Mouse (Mus musculus) monocyte, adult 5-6 weeks (primary cell): ENCODE results near the gene Ier3. TPM values are rescaled to one million over a fixed set of nuclear protein-coding genes. Genes with fewer than 3 reads are reported as not detected.
A peak's percentile ranks its signal among the peaks of the same experiment; 100 is the strongest.

Experiments used
- ATAC-seq: fragments of 153-309, 156-312 bp; replicated peaks from 2 replicates; pipeline ENCODE4 v1.8.0; 2017; ENCODE audit warnings: mild to moderate bottlenecking; ENCODE audit not compliant: low TSS enrichment, insufficient number of reproducible peaks, severe bottlenecking, poor library complexity, low FRiP score
- total RNA-seq: library from RNA; stranded (forward); fragments of 200-1000, 200-491, 200-594 nt; gene quantifications from 3 replicates; pipeline ENCODE4 v1.2.3, GENCODE M21; 2017

Gene Ier3
- 17.2 to 77.7 TPM (median 52.8 TPM) in 3 replicates for total RNA-seq

GRCm38 (mm10) chr17:35821439-35822430 lies at the start of gene Ier3:
Ier3 (plus strand) TSS chr17:35821684.
- 0 out of 2 replicates have a peak, but pooled peaks have one; percentile 11 for ATAC-seq

DNA sequence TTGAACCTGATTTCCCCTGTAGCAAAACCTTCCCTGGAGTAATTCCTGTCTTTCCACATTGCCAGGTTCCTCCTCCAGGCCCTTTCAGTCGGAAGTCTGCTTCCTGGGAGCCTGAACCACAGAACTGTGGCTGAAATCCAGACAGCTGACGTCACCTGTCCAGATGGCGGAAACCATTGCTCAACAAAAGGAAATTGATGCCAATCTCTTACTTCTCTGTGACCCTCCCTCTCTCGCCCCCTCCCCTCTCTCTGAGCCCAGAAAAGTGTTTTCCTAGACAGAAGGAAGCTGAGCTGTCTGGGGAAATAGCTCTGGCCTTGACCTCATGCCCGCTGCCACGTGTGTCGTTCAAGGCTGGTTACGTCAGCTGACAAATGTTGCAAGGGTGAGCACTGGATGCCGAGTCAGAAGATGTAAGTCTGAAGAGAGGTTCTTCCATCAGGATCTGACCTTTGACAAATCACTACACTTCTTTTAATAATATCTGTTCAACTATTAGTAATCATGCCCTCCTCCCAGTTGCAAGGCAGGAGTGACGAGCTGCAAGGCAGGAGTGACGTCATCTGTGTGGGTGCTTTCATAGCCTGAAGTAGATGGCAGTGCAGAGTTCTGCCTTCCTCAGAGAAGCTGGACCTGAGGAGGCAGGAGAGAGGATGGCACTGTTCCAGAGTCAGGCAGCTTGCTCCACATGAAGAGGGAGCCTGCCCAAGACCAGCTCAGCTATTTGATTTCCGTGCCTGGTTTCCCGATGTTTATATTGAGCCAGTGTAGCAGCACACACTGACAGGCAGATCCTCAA lies 44.5 kb upstream of the Ier3 start:
- peak; percentile 69 for ATAC-seq

- ATAC-seq = no peak
Observed at GRCm38 (mm10) chr17:35778965-35779364, 42.5 kb upstream of the Ier3 start.

DNA sequence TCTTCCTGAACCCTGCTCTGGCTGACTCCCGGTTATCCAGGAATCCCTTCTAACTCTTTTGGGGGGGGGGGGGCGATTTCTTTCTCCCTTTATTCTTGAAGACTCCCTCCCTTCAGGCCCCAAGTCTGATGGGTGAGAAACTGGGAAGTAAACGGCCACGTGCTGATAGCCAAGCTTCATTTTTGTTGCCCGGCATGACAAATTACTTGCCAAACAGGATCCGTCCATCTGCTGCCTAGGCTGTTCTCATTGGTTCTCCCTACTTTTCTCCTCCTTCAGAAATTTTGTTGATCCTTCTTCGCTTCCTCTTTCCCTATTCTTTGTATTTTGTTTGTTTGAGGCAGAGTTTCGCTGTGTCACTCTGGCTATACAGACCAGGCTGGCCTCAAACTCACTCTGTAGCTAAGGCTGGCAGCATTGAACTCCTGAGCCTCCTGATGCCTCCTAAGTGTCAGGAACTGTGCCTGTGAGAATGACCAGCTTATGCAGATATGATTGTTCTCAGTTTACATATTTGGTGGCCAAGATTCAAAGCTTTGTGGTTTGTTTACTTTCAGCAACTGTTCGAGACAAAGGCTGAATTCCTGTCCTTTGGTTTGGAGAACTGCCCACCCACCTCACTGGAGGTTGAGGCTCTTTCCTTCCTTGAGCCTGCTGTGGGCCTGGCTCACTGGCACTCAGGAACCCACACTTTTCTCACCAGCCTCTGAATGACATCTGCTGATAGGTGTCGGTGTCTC lies 41.8 kb upstream of the Ier3 start:
- no peak; the same call in 1 of the 2 replicates for ATAC-seq

DNA sequence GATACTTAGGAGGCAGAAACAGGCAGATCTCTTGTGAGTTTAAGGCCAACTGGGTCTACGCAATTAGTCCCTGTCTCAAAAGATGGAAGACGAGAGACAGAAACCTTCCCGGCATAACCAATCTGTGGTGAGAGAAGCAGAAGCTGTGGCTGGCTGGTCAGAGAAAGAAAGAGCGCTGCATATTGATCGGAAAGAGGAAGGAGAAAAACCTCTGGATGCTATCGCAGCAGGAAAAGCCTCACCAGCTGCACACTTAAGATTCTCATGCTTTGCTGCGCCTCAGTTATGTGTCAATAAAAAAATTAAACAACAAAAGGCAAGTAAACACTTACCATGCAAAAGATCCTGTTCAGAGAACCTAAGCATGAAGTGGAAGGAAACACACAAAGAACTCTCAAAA lies 41.1 kb upstream of the Ier3 start:
- ATAC-seq = no peak

DNA sequence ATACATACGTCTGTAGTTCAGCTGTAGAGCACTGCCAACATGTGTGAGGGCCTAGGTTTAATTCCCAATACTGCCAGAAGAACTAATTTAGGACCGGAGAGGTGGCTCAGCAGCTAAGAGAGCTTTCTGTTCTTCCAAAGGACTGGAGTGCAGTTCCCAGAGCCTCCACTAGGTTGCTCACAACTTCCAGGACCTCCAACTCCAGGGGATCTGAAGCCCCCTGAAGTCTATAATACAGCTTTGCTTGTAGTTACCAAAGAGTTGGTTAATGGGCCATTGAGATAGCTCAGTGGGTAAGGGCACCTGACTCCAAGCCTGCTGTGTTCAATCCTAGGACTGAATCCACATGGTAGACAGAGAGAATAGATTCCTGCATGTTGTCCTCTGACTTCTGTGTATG lies 39.1 kb upstream of the Ier3 start:
- no peak for ATAC-seq

DNA sequence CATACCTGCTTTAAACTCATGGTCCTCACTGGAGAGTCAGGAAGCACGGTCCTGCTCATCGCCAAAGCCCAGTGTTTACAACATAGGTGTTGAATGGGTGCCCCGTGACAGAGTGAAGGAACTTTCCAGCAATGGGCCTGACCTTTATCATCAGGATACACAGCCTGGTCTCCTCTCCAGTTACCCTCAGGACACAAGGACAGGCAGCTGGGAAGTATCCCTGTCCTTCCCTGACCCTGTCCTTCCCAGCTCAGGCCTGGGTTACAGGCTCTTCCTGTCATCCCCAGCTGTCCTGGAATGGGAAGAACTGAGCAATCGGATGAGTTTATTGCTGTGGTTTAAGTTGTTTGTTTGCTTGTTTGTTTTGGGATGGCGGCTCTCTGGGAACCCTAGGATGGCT lies 38.6 kb upstream of the Ier3 start:
- ATAC-seq = no peak

DNA sequence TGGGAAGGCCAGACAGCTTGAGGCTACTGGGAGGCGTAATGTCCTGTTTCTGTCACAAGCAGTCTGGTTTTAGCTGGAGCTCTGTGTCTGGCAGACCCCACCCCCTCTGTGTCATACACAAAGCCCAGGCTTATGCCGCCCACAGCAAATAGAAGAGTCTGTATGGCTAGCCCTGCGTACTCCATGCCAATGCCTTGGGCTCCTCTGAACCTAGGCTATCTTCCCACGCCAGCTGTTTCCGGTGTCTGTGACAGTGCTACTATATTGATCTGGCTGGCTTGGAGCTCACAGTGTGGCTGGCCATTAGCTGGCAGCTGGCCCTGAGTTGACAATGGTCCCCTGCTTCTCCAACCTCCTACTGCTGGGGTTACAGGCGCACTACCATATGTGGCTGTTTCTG lies 37.5 kb upstream of the Ier3 start:
- no peak for ATAC-seq

DNA sequence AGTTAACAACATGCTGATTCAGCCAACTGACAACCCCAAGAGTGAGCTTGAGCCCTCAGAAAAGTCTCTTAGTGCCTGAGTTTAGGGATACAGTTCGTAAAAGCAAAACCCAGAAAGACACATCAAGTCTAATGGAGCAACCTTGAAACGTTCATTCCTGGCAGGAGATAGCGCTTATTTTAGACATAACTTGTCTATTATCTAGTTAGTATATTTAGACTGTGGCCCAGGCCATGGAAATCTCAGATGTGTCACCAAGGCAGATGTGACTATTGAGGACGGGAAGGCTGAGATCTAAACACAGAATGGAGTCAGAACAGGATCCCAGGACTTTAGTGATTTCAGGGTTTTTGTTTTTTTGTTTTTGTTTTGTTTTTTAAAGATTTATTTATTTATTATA lies 36.3 kb upstream of the Ier3 start:
- no peak for ATAC-seq

GRCm38 (mm10) chr17:35787493-35787892 lies 34.0 kb upstream of the Ier3 start:
- ATAC-seq = no peak

- ATAC-seq = no peak
Observed at GRCm38 (mm10) chr17:35788025-35788424, 33.5 kb upstream of the Ier3 start.

GRCm38 (mm10) chr17:35790933-35791332 lies 30.6 kb upstream of the Ier3 start:
- ATAC-seq = no peak

DNA sequence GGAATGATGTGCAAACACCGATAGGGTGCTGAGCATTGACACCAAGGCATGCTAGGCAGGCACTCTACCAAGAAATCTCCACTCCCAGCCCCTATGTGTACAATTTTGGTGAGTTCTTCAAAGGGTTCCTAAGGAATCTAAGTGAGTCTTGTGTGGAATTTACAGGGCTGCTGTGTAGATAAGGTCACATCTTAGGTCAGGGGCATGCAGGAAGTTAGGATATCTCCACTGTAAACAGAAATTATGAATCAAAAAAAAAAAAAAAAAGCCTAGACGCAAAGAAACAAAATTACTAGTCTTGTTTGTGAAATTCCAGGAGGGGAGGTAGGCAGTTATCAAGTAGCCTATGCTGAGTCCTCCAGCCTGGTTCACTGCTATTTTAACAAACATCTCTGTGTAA lies 28.6 kb upstream of the Ier3 start:
- ATAC-seq = no peak

DNA sequence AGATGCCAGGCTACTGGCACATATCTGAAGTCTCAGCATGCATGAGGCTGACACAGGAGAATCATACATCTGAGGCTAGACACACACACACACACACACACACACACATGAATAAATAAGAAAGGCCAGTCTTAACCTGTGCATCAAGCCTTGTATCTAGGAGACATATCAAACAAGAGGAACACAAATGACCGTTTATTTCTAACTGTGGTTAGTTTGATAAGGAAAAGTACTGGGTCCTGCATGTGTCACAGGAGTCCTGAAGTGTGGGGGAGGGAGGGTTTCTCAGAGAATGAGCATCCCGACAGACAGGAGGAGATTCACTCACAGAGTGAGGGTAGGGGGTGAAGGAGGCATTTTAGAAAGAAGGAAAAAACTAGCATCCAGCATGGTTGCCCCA lies 26.4 kb upstream of the Ier3 start:
- no peak for ATAC-seq

DNA sequence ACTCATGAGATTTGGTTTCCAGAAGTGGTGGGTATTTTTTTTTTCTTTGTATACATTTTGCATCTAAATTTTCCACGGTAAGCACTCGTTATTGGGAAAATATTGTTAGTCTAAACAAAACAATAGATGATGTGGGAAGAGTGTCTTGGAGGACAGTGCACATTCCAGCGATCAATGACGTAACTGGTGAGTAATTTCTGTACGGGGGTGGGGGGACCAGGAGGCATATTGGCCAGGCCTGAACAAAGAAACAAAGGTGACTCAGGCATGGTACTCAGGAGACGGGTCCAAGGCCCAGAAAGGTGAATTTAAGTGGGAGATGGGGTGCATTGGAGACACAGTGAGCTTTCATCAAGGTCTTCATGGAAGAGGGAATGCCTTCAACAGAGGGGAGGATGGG lies 25.8 kb upstream of the Ier3 start:
- ATAC-seq = no peak

DNA sequence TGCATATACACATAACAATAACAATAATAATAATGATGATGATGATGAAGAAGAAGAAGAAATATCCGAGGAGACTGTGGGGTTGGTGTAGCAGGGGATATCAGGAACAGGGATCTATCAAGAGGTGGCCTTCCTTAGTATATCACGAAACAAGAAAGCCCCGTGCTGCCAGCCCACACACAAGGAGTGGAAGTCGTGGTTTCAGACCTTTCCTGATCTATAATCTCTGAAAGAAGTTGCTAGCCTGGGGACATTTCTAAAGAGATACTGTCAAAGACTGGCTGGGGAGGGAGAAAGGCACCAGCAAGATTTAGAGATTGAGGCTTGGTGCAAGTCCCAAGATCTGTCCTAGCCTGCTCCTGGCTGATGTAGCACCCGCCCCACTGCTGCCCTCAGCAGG lies 24.6 kb upstream of the Ier3 start:
- ATAC-seq = no peak

- ATAC-seq = no peak
Observed at GRCm38 (mm10) chr17:35800905-35801304, 20.6 kb upstream of the Ier3 start.

- ATAC-seq = no peak
Observed at GRCm38 (mm10) chr17:35803020-35803419, 18.5 kb upstream of the Ier3 start.

DNA sequence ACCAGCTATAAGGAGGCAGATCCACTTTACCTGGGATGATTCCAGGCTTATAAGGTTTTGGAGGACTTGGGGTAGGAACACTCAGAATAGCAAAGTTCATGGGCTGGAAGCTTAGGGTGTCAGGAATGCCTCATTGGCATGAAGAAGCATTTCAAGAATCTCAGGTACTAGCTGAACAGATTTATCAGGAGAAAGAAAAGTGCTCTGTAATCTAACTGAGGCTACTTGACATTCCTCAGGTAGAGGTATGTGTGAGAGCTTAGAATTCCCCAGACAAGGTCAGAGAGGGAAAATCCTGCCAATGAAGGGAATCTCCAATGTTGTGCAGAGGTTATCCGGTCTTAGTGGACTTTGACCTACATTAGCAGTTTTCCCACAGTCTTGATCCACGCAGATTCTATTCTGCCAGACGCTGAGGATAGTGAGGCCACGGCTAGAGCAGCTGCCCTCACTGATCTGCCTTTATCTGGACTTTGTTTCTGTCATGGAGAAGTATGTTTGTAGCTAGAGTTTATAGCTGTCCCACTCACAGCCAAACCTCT lies 17.6 kb upstream of the Ier3 start:
- no peak for ATAC-seq
